Mouse (Mus musculus) left cerebral cortex, adult 9 months (tissue): ENCODE results near the gene Arid2.
A peak's percentile ranks its signal among the peaks of the same experiment; 100 is the strongest.
"Not testable (repeated sequence)": the region's sequence is repeated elsewhere in the genome, so short reads cannot be mapped to it uniquely, and the experiment has no call there.

ENCODE experiments used
- DNase-seq, 2 experiments: peaks; one replicate each; pipeline ENCODE4 v3.0.0; 2022; ENCODE audit warnings: low spot score in 2 of 2

Gene Arid2

DNA sequence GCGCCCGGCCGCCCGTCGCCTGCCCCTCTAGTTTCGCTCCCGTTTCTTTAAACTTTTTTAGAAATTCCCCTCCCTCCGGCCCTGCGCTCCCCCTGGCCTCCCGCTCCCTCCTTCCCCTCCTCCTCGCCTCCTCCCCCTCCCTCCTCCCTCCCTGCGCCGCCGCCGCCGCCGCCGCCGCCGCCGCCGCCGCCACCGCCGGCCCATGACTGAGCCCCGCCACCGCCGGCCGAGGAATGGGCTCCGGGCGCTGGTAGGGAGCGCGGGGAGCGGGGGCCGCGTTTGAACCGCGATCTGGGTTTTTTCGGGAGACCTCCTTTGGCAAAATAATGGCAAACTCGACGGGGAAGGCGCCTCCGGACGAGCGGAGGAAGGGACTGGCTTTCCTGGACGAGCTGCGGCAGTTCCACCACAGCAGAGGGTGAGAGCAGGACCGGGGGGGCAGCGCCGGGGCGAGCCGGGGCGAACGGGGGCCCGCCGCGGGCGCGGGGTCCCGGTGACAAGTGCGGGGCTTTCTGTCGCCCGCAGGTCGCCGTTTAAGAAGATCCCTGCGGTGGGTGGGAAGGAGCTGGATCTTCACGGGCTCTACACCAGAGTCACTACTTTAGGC lies at the start of gene Arid2:
Arid2 (plus strand) TSS at position 150 of the 607 bp plus-strand sequence.
- DNase-seq: peak in 1 of 2 experiments; percentile 46

DNA sequence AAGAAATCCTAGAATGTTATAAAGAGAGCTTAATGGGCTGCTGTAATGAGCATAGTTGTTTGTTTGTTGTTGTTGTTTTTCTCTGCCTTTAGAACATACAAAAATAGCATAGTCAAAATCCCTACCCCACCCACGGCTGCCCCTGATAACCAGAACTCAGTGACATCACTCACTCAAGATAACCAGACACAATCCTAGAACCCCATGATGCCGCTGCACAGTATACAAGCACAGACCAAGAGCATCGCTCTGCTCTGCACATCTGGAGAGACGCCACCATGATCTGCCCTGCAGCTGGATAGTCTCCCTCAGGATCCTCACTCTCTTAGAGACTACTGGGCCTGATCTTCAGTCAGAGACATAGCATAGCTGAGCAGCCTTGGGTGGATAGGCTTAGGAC lies 49.2 kb upstream of the Arid2 start:
- no peak for DNase-seq

DNA sequence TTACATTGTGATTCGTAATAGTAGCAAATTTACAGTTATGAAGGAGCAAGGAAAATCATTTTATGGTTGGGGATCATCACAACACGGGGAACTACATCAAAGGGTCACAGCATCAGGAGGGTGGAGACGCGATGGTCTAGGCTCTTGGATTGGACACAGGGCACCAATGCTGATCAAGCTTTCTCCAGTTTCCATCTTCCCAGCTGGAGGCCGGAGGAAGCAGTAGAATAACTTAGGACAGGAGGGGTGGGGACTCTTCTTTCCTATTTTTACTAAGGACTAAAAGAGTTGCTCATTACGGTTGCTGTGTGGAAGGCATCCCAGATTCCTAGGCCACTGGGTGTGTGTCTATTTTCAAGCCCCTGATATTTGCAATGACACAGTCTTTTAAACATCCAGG lies 43.1 kb upstream of the Arid2 start:
- DNase-seq: no peak

DNA sequence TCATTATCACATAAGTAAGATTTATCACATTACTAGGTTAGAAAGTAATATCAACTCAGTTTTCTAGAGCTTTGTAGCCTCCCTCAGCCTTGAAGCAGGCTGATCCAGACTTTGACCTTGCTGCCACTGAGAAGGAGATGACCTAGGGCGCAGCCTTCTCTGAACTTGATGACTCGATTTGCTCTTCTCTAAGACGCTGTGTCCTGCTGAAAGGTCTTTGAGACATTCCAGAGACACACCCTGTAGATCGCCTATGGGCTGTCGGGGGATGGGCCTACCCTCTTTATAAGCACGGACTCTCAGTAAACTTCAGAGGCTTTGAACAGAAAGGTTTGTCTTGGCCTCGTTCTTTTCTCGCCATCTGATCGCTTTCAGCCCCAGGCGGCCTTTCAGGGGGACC lies 42.6 kb upstream of the Arid2 start:
- not testable (repeated sequence) for DNase-seq

DNA sequence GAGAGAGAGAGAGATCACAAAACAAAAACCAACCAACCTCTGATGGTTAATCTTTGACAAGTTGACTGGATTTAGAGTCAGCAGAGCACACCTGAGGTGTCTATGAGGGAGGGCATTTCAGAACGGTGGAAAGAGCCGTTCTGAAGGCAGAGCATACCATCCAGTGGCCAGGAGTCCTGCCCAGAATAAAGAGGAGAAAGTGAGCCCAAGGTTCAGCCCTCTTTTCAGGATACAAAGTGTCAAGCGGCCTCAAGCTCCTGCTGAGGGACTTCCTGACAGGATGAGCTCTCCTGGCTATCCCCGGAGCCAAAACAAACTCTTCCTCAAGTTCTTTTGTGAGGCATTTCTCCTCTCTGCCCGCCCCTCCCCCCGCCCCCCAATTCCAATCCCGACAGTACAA lies 33.5 kb upstream of the Arid2 start:
- no peak for DNase-seq

DNA sequence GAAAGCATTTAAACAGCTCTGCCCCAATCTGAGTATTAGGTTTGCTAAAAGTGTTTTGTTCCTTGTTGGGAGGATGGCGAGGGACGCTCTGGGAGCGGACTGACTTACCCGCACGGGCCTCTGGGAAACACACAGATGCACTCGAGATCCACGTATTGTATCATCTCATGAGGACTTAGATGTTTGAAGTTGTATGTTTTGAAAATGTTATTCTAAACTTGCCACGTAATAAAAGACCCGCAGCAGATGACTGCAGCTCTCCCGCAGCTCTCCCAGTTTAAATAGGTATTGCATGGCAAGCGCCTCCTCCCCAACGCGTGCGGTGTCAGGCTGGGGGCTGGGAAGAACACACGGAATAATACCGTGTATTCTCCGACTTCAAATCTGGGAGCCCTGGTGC lies 33.0 kb upstream of the Arid2 start:
- DNase-seq: no peak

DNA sequence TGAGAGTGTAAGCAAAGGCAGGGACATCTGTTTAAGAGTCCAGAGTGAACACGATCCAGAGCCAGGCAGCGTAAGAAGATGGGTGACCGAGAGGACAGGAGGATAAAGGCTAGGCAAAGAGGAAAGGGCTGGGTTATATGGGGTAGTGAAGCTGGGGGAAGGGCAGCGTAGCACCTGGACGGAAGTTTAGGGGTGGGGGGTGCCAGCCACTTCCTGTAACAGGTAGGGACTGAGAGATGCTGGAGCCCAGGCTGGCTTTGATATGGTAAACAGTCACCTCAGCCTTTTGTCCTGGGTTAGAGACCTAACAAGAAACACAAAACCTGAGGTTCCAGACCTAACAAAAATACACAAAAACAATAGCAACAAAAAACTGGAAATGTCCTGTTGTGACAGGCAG lies 29.5 kb upstream of the Arid2 start:
- DNase-seq: no peak

DNA sequence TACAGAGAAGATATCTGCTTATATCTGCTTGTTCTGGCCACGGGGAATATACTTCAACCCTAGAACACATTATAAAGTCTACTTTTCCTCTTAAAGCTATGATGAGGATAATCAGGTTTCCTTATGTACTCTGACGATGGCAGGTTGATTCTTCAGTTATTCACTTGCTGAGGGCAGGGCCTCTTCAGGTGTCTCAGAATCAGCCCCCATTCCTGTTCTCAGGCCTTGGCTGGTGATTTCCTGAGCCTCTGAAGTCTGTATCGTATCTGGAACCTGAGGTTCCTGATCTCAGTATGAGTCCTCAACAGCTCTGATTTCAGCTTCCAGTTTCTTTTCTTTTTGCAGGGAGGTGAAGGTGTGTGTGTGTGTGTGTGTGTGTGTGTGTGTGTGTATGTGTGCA lies 22.7 kb upstream of the Arid2 start:
- no peak for DNase-seq

DNA sequence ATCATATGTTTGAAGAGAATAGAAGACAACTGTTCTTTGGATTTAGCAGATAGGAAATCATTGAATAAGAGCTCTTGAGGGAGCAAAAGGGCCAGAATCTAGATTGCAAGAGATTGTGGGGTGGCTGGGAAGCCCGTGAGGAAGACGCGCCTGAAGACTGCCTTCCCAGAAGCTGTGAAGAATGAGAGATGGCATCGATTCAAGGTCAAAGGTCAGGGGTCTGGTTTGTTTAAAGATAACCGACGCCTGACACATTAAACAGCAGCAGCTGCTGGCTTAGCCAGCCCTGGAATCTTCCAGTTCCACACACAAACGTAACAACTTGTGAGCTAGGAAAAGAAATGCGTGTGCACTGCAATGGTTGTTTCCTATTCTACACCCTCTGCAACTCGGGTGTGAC lies 19.4 kb upstream of the Arid2 start:
- no peak for DNase-seq

DNA sequence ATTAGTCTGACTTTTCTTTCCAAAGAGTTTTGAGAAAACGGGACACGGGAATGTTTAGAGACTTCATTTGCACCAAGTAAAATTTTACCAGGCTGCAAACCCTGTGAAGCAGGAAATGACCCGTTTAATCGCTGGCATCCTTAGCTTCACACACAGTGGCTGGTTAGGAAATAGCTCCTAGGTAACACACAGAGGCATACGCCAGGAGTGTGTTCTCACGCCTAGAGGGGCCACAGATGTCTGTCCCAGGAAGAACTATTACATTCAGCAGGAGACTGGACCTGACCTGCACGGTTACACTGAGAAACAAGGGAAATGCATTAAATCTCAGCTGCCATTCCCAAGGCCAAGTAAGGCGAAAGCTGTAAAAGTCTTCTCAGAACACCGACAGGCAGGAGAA lies 18.7 kb upstream of the Arid2 start:
- DNase-seq: no peak

DNA sequence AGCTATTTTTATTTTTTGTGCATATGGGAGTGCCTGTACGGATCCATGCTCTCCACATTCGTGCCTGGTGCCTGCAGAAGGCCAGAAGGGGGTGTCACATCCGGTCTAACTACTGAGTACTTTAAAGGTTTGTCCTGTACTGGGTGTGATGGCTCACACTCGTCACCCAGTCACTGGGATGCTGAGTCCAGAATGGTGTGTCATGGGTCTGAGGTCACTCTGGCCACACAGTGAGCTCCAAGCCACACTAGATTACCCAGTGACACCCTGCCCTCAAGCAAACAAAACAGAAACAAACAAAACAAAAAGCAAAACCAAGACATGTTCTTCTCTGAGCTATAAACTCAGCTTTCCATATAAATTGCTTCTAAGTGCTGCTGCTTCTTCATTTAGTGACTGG lies 17.9 kb upstream of the Arid2 start:
- DNase-seq: no peak

DNA sequence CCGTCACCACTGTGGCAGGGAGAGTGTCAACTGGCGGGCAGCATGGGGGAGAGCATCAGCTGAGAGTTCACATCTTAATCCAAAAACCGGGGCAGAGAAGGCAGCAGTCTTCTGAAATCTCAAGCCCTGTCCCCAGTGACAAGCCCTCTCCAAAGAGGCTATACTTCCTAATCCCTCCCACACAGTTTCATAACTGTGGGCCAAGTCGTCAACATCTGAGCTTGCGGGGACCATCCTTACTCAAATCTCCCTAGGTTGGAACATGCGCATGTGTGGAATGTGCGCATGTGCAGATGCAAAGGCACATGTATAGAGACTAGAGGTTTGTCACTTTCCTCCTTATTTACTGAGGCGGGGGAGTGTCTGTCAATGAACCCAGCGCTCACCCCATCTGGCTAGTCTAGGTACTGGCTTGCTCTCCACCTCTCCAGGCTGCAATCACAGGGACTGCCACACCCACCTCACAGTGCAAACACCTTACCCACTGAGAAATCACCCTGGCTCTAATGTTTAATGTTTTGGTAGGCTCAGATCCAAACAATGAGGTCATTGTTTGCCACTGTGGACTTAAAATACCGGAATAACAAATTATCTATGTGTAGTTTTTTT lies 16.9 kb upstream of the Arid2 start:
- DNase-seq: no peak

DNA sequence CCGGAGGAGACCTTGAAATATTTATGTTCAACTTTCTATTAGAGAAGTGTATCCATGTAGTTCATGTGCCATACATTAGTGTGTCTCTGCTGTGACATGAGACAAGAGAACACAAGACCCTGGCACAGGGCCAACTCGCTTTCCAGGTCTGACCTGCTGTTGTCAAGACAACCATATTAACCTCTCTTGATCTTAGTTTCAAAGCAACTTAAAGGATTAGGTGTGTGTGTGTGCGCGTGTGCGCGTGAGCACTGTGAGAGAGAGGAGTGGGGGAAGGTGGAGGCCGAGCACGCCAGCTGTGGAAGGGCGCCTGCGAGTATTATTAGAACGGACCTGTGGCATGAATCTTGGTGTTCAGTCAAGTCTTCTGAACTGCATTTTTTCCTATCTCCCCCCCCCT lies 15.0 kb upstream of the Arid2 start:
- DNase-seq: no peak

DNA sequence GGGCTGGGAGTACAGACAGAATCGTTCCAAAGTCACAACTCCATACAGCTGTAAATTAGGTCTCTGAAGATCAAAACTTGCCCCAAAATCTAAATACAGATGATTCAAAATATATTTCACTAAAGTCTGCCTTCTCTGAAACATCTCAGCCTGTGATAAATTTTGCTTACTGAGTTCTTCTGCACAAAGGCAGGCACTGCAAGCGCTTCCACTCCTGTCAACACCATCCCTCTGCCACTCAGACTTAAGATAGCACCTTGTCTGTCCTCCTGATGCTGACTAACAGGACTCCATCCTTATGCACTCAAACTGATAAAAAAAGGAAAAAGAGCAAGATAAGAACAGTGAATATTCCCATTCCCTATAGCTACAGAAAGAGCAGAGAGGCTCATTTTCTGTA lies 13.0 kb upstream of the Arid2 start:
- DNase-seq: no peak

DNA sequence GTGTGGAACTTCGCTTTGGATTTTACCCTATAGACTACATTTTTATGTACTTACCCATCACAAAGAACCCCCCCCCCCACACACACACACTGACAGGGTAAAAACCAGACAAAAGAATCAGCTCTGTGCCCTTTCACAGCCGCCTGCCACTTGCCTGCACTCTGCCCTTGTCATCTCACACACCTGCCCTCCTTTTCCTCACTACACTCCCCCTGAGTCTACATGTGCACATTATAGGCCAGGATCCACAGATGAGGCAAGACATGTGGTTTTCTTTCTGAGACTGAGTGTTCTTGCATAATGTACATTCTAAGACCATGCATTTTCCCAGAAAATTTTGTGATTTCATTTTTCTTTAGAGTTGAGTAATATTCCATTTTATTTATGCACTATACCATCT lies 12.1 kb upstream of the Arid2 start:
- DNase-seq: no peak

DNA sequence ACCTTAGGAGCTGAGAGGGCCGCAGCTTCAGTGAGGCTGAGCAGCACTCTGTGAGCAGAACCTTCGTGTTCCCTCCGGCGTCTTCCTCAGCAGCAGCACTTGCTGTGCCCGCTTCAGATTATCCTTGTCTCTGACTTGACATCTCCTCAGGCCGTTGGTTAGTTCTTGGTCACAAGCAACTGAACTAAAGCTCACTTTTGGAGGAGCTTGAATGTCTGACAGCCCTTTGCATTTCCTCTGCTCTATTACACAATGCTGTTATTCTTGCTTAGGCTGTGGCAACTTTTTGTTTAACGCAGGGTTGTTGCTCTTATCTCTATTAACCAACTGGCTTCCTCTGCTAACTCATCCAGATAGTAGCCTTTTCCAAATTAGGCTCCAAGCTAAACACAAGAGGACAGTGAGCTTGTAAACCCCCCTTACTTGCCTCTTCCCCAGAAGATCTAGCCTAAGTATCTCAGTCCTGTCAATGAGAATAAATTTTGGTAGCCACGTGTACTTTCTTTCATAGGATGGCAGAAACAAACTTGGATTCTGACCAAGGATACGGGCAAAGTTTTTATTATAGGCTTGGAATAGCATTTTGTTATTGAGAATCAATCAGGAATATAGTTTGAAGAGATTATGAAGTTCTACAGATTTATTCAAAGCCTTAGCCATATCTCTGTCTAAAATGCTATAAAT lies 11.4 kb upstream of the Arid2 start:
- DNase-seq: no peak

DNA sequence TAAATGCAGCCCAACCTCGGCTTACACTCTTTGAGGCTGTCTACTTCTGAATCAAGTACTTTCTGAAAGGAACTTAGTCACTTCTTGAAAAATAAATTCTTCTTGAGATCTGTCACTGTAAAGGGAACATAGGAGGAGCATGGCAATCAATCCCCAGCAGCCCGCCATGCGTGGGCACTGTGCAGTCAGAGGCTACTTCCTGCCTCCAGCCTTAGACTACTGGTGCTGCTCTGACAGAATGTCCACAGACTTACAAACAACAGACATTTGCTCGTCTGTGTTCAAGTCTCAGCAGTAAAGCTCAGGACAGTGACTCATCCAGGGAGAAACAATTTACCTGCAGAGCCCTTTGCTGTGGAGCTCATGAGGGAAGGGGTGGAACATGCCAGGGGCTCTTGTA lies 10.3 kb upstream of the Arid2 start:
- DNase-seq: no peak

DNA sequence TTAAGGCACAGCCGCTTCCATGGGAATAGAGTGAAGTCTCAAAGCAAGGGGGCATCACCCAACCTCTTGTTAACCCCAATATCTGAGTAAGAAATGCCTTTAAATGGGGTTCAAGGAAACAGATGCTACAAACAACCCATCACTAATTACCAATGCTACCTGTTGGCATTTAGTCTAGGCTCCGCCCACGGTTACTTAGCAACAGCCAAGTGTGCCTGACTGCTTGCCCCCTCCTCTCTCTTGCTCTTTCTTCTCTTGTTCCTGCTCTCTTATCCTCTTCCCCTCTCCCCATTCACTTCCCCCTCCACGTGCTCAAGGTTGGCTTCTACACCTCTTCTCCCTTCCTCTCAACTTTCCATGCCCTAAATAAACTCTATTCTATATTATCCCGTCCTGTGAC lies 6.1 kb upstream of the Arid2 start:
- DNase-seq: no peak

DNA sequence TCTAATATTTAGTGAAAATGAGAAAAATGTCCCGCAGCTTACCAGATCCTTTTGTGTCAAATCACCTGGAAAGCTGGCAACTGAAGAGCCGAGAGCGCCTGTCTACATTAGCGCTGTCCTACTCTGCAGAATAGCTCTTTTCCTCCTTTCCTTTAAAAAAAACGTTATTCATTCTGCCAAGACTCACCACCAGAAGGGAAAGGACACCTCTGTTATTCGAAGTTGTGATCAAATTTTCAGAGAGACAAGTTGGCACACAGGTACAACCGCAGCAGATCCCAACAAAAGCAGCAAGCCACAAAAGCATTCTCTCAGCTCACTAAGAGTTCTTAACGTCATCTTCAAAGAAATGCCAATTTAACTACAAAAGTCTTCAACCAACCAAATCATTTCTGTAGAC lies 4.2 kb upstream of the Arid2 start:
- DNase-seq: no peak

DNA sequence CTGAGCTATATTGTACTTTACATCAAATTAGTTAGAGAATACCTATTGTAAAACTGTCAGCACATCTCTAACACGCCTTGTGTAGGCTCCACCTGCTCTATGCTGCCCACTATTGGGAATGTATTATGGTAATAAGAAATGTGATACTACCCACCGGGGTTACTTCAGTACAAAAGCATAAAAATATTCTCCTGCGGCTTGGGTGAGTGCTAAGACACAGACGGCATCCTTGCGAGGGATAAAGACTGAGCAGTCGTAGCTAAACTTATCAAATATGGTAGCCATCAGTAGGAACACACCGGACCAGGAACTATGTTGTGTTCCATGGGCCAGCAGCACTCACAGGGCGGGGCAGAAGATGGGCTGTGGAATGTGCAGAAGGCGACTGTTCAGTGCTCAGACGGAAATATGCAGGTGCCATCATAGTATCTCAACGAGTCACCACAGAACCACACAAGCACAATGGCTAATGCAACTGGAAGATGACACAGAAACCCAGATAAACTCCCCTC lies 3.3 kb upstream of the Arid2 start:
- peak; percentile 18 to 24 for DNase-seq

DNA sequence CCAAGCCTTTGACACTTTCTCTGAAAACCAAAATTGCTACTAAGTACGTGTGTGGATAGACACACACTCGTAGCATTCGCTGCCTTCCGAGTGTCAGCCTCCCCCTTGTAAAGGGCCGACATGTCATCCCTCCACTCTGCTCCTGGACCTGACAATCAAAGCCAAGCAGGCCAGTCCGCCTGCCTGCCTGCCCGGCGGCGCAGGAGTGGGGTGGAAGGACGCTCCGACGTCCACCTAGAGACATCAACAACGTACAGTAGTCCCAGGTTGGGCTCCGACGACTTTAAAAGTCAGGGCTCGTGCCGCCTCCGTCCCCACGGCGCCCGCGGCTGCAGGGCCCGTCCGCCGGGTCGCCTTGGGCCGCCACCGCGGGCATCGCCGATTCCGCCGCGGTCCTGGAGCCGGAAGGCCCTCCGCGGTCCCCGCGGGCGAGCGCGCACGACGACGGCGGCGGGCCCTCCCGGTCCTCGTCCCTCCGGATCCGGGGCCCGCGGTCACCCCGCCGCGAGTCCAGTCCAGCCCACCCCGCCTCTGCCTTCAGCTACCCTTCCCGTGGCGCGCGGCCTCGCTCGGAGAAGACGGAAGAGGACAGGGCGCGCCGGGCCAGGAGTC lies 2.5 kb upstream of the Arid2 start:
- peak in 1 of 2 experiments; percentile 42 for DNase-seq

DNA sequence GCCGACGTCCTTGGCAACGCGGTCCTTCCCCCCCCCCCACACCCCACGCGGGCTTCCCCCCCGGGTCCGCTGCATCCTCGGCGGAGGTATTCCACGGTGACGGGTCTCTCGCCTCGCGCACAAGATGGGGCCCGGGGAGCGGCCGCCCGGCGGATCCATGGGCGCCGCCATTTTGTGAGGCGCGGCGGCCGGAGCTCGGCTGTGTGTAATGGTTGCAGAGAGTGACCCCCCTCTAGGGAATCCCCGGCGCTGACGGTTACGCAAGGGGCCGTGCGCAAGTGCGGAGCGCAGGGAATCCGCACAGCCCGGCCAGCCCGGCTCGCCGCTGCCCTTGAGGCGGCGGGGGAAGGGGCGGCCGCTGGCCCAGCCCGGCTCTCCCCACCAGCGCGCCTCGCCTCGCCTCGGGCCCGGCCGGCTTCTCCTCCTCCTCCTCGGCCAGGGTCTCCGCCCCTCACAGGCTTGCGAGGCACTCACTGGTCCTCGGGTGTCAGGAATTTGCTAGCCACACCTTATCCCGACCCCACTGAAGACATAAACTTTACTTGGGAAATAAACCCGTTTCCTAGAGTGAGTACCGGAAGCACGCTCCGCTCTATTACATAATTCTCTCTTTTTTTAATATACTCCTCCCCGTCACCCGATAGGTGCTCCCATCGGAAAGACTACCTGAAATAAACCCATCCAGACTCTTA lies 1.8 kb upstream of the Arid2 start:
- peak; percentile 74 to 87 for DNase-seq
